Mouse (Mus musculus) urinary bladder, postnatal 36 days (tissue): Measurements from ENCODE around the gene Sstr3.

Experiments
- DNase-seq, 2 experiments: peaks; one replicate each; pipeline ENCODE4 v3.0.0; 2022; ENCODE audit warnings: low spot score in 2 of 2, mixed read lengths in 1 of 2

The Sstr3 gene

DNA sequence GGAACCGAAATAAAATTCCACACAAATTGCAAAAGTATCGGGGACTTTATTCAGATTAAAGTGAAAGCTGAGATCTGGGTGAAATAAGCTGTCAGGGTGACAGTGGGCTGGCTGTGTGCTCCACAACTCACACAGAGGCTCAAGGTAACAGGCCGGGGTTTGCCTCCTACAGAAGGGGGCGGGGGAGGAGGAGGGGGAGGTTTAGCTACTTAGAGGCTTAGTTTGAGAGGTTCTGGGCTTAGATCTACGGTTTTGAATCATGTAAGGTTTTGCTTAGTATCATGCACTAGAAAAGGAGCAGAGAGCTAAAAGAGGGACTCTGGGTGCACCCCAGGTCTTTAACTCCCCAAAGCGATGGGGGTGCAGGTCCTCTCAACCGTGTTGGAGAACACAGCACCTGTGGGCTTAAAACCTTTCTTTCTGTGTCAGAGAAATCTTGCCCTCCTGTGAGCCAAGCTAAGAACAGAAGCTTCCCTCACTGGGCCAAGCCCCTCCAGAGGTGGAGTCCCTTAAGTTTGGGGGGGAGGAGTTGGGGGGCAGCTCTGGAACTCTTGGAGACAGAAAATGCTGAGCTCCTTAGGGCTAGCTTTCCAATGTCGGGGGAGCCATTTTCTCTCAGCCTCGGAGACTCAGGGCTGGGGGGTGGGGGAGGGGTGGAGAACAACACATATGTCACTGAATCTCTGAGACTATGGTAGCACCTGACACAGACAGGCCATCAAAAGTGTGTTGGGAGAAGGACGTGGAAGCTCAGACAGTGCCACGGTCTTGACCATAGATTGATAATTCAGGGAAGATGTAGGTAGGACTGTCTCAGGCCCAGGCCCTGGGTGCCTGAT, 14.9 kb upstream of the Sstr3 start:
- DNase-seq = no peak

DNA sequence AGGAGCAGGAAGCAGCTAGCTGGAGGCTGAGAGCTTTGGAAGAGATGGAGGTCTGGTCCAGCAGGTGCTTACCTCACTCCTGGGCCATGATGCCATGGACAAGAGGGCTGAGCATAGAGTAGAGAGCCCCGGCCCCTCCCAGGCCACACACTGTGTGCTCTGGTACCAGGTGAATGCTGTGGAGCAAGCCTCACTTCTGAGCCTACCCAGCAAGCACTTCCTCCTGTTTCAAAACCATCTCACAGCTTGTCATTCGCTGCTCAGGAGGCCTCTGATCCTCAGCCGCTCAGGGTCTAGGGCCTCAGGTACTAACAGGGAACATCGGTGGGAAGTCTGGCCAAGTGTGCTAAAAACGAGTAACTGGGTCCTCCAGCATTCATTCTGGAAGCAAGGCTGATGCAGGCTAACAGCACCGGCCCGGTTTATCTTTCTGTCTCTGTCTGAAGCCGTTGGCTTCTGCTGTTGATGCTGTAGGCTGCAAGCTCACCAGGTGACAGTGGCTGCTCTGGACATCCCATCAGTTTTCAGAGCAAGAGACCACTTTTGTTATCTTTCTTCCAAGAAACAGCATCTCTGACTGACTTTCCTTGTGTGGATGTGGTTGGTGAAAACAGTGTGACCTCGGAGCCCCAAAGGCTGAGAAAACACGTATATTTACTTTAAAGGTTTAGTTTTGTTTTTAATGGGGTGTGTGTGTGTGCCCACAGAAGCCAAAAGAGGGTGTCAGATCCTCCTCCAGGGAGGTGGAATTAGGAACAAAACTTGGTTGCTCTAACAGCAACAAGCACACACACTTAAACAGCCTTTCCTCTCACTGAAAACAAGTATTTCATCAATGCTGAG, 13.4 kb upstream of the Sstr3 start:
- DNase-seq = no peak

DNA sequence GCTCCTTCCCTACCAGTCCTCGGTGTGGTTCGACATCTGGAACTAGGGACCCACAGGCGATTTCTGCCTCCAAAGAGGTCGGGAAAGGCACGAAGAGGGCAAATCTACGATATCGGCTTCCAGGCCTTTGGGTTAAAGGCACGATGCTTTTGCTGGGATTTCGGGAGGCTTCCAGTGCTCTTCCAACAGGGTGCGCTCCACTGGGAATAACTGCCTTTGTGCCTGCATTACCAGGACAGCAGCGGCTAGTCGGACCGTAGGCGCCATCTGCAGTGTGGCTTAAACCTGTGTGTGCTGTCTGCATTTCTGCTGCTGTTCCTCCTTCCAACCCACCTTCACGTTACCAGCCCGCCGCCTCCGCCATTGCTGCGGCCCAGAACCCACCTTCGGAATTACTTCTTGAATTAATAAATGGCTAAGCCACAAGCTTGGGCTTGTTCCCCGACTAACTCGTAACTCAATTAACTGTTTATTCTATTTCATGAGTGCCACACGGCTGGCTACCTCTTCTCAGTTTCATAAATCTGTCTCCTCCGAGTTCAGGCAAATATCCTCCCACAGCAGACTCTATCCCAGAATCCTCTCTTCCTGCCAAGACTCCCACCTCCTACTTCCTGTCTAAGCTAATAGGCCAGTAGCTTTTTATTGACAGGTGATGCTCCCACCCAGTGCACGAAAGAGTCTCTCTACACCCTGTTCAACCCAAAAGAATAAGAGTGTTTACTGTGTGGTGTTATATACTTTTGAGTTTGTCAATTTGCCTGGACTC, 10.2 kb upstream of the Sstr3 start:
- DNase-seq = no peak

DNA sequence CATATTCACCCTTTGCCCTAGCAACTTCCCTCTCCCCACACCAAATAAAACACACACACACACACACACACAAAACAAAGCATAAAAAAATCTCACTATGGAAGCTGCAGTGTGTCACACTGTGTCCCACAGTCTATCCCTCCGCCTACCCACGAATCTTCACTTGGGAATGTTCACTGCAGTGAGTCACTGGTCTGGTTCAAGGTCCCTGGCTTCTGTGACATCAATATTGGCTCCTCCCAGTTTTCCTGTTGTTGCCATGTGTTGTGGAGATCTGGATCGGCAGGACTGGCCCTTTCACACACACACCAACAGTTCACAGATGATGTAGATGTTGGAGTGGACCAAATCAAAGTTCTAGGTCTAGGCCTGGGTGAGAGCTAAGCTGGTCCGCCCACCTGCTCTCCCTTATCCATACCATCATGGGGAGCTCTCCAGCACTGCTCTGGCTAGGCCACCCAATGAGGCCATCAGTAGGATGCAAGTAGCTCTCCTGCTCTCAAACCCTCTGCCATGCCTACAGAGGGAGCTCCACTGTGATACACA, 4.8 kb upstream of the Sstr3 start:
- no peak for DNase-seq

DNA sequence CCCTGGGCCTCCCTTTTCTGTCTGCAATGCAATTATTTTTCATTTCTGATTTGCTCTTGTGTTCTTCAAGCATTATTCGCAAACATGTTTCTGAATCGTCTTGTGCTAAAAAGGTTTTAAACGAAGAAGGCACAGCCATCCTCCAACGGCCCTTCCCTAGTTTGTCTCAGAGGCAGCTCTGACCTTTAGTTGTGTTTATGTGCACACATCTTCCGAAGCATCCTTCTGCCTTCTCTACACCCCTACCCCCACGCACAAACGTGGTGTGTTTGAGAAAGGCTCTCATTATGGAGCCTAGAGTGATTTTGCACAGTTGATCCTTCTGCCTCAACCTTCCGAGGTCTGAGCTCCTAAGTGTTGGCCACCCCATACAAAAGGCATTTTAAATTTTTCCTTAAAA, 4.2 kb upstream of the Sstr3 start:
- no peak for DNase-seq

DNA sequence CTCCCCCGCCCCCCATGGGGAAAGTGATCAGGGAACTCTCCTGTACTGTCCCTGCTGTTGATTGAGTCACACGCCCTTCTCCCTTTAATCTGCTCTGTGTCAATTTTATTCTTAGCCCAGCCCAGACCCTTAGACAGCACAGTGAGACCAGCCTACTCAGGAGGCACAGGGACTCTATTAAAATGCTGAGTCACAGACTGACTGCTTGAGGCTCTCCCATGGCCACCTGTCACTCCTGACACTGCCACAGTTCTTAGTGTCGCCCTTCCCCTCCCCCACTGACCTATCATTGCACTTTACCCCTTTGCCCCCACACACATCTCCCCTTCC, 3.8 kb upstream of the Sstr3 start:
- DNase-seq = no peak

DNA sequence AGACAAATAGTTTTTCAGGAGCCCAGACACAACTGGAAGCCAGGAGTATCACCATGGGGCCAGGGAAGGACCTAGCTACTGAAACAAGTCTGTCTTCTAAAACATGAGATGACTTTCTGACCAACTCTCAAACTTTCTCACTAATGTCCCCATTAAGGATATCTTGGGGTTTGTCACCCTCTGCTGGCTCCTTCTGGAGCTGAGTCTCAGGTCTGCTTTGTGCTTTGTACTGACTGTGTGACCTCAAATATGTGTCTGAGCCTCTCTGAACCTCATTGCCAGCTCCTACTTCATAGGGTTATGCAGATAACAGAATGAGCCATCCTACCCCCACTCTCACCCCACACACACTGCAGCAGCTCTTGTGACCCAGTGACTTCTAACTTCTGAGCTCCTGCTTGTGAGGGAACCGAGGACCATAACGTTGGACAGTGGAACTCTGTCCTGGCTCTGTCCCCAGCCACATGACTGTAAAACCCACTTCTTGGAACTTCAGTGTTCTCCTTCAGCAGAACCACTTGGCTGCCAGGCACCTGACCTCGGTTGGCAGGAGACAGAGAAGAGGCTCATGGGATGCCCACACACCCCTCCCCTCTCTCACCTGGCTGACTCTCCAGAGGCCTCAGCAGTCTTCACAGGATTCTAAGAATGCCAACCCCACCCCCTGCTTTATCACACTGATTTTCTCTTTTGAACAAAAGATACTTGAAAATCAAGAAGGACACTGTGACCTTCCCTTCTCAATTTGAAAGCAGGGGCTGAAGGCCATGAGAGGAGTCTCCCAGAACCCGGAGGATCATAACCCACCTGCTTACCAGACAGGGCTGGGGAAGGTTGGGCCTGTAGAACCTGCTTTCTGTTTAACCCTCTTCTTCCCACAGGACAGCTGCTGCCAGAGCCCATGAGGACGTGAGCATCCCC, 3.2 kb upstream of the Sstr3 start:
- peak in 1 of 2 experiments; percentile 33 for DNase-seq

DNA sequence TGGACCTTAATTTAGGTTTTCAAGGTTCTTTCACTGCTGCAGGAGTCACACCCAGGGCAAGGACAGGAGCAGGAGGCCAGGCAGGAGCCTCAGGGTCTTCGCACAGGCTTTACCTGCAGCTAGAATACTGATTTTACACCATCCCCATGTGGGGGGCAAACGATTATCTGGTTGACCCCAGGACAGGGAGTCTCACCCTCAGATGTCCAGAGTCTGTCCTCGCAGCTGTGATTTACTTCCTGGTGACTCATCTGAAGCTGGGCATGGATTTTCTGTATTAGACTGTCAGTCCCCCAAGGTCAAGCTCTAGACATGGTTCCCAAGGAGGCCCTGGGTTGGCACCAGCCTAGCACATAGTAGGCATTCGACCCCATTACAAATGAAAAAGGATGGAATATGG, 1.6 kb upstream of the Sstr3 start:
- DNase-seq = no peak

DNA sequence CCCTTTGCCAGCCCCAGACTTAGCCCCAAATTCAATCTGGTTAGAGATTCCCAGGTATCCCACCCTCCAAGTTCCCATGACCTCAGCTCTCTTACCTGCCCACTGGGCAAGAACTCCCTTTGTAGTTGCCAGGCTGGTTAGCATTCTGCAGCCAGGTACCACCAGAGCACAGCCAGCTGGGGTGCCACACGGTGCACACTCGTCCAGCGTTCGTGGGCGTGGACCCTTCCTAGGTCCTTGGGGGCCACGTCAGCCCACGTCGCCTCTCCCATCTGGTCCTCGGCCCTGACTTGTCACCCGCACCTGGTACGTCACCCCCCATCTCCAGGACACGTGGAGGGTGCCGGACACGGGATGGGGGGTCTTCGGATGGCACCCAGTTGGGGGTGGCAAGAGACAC, 444 bp downstream of the Sstr3 start:
- DNase-seq = no peak

DNA sequence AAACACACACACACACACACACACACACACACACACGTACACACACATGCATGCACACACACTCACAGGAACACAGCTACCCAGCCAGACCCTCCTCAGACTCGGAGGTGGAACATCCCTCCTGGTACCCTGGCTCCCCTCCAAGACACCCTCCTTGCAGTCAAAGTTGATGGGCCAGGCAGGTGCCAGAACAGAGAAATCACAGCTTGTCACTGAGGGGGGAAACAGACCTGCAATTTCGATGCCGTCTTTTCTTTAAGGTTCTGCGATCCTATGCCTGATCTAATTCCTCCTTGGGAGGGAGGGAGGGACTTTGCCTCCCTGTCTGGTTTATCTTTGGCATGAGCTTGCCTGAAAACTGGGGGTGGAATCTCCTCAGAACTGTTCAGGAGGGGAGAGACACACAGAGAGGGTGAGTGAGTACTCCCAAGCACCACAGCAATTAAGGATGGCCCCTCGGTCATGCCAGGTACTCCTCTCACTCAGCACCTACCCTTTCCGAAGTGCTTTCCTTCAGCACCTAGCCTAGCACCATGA, 1.6 kb downstream of the Sstr3 start:
- no peak for DNase-seq

DNA sequence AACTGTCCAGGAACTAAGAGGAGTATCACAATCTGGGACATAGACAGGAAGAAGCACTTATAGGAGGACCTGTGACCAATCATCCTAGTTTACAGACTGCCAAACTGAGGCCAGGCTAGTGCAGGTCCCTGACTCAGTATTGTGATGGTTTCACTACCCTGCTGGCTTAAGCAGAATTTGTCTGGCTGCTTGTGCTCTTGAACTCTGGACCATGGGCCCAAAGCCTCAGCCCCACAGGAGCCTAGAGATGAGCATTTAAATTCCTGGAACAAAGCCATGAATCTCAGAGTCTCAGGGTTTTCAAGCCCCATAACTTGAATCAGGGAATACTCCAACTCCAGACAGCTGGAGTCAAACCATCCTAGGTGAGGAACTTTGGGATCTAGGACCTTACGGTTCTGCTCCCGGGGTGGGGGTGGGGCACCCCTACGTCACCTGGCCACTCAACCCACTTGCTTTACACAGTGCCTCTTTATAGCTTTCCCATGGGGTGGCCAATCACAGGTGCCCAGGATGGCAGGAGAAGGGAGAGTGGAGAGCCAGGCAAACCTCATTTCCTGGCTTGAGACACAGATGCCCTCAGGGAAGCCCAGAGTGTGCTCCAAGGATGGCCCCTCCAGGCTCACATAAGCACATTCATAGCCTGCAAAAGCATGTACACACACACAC, 2.3 kb downstream of the Sstr3 start:
- no peak for DNase-seq

DNA sequence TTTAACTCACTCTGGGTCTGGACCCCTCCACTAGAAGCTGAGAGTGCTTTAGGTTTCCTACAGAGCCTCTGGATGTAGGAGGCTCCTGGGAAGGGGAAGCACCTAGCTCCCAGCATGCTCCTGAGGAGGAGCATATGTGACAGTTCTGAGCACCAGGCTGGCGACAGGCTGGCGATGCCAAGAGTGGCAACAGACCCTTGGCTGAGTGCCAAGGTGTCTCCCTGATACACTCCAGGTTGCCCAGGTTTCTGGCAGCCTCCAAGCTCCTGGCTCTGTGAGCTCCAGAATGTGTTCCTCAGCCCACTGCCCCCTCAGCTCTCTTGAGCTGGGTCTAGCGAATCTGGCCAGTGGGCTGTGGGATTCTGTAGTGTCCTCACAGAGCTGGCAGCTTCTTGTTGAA, 2.9 kb downstream of the Sstr3 start:
- no peak for DNase-seq

DNA sequence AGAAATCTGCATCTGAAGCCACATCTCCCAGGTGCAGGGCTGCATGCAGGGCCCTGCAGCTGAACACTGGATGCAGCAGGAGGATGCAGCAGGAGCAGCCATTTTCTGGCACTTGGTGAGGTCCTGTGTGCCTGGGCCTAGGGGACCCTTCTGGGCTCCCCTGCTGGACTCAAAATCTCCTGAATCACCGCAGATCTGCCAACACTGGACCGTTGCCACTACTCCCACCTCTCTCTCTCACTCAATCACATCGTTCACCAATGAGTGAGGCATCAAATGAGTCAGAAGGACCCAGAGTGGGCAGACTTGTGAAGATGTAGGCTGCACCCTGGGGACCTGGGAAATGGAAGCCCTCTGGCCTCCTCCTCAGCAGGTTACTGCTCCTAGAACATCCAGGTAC, 3.4 kb downstream of the Sstr3 start:
- DNase-seq = no peak

DNA sequence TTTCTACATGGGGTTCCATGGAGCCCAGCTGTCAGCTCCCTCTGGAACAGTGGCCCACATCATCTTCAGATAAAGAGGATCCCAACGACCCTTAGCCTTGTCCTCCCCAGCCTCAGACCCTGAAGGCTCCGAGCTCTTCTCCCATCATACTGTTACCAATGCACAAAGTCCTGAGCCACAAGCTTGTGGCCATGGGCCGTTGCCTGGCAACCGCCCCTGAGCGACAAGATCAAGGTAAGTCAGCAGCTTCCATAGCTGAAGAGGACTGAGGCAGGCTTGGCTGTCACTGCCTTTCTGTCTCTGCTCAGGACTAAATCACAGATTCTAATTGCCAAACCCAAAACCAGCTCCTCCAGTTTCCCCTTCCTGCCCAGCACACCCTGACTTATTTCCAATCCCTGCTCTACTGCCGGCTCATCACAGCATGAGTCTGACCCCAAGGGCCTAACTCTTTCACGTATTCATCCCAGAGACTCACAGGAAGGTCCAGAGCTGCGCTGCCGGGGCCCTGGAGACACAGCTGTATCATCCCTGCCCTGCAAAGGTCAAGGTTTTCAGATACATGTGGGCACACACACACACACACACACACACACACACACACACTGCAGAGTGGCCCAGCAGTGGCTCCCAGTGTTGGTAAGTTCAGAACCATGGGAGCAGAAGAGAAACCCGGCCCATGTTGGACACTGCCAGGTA, 8.6 kb downstream of the Sstr3 start:
- no peak for DNase-seq

DNA sequence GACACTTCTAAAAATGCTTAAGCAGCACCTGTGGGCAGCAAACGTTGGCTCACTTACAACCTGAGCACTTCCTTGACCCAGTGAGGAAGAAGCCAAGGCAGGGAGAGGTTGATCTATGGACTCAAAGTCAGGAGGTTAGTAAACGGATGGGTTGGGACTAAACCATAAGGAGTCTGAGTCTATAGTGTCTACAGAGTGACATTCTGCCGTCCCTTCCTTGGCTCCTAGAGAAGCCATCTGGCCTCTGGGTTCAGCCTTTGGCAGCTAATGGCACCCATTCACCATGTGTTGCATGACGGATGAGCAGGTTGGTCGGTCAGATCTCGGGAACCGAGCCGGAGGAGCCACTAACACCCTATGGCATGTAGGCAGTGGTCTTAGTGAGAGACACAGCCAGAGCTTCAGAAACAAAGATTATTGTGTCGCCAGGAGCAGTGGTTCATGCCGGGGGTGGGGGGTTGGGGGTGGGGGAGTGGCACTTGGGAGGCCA, 11.1 kb downstream of the Sstr3 start:
- no peak for DNase-seq

DNA sequence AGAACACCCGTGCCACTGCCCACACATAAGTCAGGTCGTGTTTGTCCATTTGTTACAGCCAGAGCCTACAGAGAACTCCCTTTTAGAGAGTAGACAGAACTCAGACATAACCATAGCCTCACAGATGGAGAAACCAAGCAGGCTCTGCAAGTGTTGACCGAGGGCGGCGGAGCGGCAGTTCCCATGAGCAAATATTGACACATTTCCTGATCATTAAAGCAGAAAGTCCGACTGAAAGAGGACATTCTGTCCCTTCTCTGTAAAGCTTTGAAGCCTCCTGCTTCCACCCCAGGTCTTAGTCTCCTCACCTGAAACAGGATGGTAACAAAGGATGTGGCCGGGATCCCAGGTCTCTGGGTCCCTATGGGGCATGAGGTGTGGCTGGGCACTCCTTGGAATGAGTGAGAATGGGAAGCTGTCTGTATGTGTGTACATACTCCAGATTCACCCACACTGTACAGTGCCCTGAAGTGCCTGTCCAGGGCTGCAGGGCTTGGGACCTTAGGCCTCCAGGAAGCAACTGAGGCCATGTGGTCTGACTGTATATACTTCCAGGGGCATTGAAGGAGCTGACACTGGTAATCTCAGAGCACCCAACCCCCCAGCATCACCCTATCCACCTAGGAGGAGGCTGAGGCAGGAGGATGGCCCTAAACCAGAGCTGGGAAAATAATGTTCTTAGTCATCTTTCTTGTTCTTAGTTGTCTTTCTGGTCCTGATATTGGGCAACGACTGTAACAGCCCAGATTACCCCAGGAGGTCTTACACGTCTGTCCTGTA, 11.7 kb downstream of the Sstr3 start:
- peak; percentile 46 to 50 for DNase-seq

DNA sequence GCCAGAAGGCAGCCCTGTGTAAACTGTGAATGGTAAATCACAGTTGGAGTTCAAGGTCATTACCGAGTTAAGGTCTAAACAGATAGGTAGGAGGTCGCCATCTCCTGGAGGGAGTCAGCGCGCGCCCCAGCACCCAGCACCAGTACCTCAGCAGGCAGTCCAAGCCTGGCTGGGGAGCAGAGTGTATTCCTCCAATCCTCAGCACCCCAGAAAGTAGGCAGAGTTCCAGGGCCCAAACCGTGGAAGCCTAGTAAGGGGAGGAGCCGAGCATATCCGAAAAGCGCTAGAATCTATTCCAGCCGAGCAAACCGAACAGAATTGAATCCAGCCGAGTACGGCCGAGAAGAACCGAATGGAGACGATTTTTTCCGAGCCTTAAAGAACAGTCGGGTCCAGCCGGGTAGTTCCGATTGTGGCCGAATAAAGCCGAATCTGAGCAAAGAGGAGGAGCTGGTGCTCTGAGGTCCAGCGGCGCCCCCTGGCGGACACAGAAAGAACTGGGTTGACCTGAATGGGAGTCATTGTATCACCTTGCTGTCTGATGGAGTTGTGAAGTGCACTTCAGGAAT, 12.5 kb downstream of the Sstr3 start:
- DNase-seq = peak; percentile 97 to 98

DNA sequence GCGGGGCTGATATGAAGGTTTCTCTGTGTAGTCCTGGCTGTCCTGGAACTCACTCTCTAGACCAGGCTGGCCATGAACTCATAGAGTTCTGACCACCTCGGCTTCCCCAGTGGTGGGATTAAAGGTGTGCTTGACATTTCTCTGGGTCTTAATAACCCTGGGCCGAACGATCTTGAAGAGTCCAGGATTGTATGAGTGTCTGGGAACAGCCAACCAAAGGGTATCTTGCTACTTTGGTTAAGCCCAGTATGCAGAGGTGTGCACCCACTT, 13.1 kb downstream of the Sstr3 start:
- DNase-seq = no peak
